Mouse (Mus musculus) ES-CJ7 (cell line): ENCODE results near the gene Kazald1.
A peak's percentile ranks its signal among the peaks of the same experiment; 100 is the strongest.

Source experiments
- DNase-seq: peaks from one replicate; pipeline ENCODE4 v3.0.0; 2011; ENCODE audit warnings: low read depth, low spot score

Kazald1 gene

DNA sequence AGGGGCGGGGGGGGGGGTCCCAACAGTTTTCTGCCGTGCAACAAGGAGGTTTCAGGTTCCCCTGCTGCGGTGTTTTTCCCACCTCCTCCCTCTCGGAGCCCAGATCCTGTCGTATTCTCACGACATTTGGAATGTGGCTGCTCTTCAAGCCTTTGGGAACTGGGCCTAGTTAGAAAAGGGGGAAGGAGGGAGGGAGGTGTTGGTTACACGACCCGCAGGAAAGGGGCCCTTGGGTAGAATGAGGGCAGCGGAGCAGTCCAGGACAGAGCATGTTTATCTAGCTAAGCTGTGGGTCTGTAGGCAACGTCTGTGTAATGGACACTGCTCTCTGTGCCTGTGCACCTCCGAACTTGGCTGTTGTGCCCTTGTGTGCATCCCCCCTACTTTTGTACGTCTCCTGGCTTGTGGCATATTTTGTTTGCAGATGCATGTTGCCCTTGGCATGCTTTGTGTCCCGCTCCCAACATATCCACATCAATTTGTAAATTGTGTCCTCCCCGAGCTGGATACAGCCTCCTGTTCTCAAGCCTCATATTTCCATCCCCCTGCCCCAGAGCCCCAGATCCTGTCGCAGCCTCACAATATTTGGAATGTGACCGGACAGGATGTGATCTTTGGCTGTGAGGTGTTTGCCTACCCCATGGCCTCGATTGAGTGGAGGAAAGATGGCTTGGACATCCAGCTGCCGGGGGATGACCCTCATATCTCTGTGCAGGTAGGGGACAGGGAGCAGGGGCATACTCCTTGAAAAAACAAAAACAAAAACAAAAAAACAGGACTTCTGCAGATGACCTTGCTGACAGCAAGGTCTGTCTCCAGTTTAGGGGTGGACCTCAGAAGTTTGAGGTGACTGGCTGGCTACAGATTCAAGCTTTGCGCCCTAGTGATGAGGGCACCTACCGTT lies 3.0 kb downstream of the Kazald1 start:
- DNase-seq: no peak

DNA sequence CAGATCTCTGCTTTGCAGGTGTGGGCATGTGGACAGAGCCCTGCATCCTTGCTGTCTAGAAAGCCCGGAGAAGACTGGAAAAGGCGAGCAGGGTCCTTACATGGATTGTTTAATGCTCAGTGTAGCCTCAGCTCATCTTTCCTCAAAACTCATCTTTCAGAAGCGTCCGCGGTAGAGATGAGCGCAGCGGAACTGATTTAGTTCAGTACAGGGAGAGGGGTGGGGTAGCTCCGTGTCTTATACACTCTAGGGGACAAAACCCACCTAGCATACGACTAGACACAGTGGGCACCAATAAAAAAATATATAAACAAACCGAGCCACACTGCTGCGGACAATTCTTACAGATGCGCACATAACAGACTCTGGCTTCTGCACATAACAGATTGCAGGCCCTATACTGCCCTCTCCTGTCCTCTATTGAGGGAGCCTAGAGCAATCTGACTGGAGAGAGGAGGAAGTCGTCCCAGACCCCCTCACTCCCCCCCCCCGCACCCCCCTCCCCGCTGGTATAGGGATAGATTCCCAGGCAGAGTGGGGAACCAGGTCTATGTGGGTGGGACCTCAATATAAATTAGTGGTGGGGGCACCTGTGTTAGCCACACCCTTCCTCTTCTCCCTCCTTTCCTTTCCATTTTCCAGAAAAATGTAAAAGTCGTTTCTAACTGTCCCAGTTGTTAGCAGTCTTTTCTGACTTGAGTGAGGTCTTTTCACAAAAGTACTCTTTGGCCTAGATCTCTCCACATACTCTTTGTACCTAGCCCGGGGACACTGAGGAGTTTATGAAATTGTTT lies 4.1 kb downstream of the Kazald1 start:
- peak; percentile 54 for DNase-seq

GRCm38 (mm10) chr19:45079769-45080515 lies 4.9 kb downstream of the Kazald1 start:
- DNase-seq: peak; percentile 47

GRCm38 (mm10) chr19:45080711-45081110 lies 5.7 kb downstream of the Kazald1 start:
- no peak for DNase-seq

DNA sequence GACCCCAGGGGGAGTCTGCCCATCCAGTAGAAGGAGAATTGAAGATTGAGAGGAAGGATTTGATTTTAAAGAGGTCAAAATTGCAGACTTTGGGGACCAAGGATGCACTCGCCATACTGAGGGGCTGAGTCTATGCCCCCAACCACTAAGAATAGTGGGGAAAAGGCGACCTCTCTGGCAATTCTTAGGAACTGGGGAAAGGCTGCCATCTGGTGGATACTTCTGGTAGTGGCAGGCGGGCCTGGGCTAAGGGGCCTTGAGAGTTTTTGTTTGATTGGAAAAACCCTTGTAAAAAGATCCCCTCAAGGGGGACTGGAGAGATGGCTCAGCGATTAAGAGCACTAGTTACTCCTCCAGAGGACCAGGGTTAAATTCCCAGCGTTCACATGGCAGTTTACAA lies 6.2 kb downstream of the Kazald1 start:
- DNase-seq: peak; percentile 80

- DNase-seq: peak; percentile 82
Measured at GRCm38 (mm10) chr19:45081841-45082550, 7.0 kb downstream of the Kazald1 start.

GRCm38 (mm10) chr19:45097868-45098267 lies 22.8 kb downstream of the Kazald1 start:
- DNase-seq: peak; percentile 84

DNA sequence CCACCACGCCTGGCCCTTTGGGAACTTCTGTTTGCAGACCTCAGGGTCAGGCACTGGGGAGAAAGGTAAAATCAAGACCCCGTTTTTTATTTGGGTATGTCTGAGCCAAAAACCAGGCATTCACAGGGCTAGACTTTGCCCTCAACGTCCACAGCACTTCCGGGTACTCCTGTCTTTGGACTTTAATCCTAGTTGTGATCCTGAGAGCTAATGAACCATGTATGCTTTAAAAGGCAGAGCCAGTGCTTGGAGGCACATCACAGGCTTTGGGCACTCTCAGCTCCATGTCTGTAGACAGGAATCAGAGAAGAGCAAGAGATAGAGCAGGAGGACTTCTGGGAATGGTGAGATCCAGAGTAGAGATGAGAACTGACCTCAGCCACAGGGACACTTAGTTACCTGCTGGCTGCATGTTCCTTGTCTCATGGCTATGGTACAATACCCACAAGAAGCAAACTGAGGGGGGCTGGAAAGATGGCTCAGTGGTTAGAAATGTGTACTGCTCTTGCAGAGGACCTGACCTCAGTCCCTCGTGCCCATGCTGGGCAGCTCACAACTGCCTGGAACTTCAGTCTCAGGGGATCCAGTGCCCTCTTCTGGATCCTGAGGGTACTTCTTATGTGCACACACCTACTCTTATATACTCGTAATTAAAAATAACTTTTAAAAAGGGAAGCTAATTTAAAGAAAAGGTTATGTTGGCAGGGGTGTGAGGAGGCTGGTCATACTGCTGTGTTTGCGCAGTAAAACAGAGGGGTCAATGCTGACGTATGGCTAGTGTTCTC lies 25.6 kb downstream of the Kazald1 start:
- DNase-seq: no peak

- no peak for DNase-seq
Measured at GRCm38 (mm10) chr19:45105591-45105990, 30.6 kb downstream of the Kazald1 start.

DNA sequence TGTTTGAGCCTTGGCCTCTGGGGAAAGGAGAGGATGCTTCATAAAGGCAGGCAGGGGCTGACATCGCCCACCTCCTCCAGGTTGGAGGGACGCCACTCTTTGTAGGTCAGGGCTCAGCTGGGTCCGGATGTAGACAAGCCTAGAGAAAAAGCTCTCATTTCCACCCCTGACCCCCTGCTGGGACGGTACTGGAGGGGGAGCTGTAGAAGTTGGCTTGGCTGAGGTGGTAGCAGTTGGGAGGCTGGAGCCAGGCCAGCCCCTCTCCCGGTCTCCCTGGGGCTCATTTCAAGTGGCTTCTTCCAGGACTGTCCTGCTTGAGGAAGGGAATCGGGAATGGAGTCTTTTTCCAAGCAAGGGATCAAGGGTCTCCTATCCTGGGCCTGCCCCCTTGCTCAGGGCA lies 31.6 kb downstream of the Kazald1 start:
- peak; percentile 89 for DNase-seq

GRCm38 (mm10) chr19:45110681-45111080 lies 35.6 kb downstream of the Kazald1 start:
- peak; percentile 35 for DNase-seq

DNA sequence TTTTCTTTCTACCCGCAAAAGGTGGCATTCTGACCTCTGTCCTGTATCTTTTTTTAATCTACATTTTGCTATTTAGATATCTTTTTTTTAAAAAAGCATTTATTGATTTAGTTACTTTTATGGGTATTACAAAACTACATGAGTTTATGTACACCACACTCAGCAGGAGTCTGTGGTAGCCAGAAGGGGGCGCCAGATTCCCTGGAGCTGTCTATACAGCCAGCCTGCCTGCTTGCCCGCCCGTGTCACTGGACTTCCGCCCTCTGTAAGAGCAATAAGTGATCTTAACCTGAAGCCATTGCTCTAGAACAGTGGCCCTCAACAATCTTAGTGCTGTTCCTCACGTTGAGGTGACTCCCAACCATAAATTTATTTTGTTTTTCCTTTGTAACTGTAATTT lies 37.4 kb downstream of the Kazald1 start:
- peak; percentile 78 for DNase-seq

GRCm38 (mm10) chr19:45113791-45114460 lies 38.9 kb downstream of the Kazald1 start:
- peak; percentile 83 for DNase-seq

- DNase-seq: no peak
Measured at GRCm38 (mm10) chr19:45114772-45115171, 39.7 kb downstream of the Kazald1 start.

DNA sequence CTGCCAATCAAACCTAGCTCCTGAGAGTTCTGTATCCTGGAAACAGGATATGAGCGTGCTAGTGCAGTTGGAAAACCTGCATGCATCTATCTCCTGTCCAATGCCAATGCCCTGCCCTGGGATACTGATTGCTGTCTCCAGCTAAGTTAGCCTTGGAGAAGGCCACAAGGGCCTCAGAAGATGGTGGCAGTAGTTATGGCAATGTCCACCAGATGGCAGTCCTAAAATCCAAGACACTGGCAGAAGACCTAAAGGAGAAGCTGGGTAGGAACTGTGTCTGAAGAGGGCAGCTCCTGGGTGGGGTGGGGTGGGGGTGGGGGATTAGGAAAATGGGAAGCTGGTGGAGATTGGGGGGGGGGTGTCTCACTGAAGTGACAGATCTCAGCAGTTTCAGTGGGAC lies 41.8 kb downstream of the Kazald1 start:
- DNase-seq: peak; percentile 69
